Mouse (Mus musculus) thymus, postnatal 4 days (tissue): Measurements from ENCODE around the gene Krt83.
A peak's percentile ranks its signal among the peaks of the same experiment; 100 is the strongest.

Source experiments
- DNase-seq: peaks from one replicate; pipeline ENCODE4 v3.0.0; 2021

Krt83 gene

GRCm38 (mm10) chr15:101472952-101473528 is 18.3 kb downstream of the Krt83 start, which contains the start of gene Krt86:
TSS of gene Krt86 (plus strand) at chr15:101473478.
- peak; percentile 44 for DNase-seq

DNA sequence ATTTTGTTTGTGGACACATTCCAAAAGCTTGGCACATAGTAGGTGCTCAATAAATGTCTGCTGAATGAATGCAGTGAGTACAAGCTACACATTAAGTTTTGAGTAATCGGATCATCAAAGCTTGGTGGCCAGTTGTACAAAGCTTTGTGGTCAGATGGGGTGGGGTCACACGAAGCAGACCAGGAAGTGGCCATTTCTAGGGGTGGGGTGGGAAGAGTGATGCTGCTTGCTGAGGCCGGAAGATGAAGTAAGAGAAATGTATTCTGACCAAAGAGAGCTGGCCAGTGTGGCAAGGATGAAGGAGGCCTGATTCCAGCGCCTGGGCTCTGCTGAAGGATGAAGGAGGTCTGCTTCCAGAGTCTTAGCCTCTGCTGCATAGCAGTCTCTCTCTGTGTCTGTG is 22.2 kb downstream of the Krt83 start:
- DNase-seq: no peak

DNA sequence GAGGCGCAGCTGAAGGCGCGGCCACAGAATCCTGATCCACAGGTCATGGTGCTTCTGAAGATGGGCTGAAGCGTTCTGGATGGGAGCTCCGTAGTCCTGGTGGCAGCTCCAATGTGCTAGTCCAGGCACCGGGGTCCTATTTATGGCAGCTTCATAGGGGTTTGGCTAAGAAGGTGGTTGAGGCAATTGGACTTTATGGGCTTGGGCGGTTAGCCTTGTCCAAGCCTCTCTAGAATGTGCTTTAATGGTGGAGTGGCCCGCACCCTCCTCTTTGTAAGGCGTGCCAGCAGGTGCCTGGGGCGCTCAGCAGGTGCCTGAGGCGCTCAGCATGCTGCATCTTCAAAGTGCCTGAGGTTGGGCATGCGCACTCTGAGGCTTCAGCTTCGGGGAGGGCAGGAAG is 27.7 kb downstream of the Krt83 start, which contains the start of gene Krt81:
Krt81 (minus strand) TSS at position 101 of the 400 bp plus-strand sequence.
- DNase-seq: no peak

DNA sequence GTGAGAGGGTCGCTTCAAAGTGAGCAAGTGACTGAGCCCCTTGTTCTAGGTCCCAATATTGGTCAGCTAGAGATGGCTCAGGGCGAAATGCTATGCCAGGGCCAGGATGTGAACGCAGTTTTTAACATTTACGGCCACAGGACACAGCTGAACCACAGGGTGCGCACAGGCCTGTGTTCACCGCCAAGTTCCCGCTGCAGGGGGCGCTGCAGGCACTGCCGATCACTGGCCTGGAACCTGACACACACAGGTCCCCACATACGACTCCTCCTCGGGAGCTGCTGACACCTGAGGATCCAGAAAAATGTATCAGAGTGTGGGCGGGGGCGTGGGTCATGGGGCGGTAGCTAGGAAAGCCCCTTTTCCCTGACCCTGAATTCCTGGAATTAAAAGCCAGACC is 32.0 kb downstream of the Krt83 start:
- DNase-seq: peak; percentile 58

DNA sequence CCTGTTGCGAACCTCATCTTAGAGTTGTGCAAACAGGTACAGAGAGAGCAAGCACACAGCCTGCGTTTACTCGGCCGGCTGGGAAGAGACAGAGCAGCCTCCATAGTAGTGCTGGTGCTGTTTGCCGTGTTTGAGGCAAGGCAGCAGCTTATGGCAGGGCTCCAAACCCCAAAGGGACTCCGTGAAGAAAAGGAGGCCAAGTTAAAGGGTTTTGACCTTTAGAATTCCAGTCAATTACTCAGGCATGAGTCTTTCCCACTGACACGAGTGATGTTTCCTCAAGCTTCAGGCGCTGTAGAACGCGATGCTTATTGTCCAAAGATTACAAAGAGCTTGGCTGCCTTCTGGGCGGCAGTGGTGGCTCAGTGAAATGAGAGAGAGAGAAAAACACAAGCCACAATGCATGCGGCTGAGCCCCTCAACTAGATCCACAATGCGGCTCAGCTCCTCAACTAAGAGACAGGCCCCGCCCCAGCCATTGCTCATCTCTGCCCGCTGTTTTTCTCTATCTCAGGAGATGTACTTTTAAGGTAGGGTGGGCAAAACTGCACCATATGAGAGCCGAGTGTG is 32.9 kb downstream of the Krt83 start:
- no peak for DNase-seq

DNA sequence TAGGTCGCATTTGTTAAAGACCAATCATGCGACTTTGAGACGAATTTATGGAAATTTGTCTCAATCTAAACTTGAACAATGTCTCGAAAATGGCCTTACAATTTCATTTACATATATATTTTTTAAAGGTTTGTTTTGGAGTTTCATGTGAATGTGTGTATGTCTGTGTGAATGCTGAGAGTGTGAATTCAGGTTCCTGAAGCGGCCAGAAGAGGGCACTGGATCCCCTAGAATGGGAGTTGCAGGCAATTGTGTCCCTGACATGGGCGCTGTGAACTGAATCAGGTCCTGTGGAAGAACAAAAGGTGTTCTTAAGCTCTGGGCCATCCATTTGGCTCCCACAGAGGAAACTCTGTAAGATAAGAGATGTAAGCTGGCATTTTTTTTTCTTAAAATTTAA is 35.4 kb downstream of the Krt83 start:
- DNase-seq: no peak

GRCm38 (mm10) chr15:101455292-101455691 is 36.0 kb downstream of the Krt83 start:
- DNase-seq: no peak

- no peak for DNase-seq
Measured at GRCm38 (mm10) chr15:101454774-101455173, 36.5 kb downstream of the Krt83 start.

DNA sequence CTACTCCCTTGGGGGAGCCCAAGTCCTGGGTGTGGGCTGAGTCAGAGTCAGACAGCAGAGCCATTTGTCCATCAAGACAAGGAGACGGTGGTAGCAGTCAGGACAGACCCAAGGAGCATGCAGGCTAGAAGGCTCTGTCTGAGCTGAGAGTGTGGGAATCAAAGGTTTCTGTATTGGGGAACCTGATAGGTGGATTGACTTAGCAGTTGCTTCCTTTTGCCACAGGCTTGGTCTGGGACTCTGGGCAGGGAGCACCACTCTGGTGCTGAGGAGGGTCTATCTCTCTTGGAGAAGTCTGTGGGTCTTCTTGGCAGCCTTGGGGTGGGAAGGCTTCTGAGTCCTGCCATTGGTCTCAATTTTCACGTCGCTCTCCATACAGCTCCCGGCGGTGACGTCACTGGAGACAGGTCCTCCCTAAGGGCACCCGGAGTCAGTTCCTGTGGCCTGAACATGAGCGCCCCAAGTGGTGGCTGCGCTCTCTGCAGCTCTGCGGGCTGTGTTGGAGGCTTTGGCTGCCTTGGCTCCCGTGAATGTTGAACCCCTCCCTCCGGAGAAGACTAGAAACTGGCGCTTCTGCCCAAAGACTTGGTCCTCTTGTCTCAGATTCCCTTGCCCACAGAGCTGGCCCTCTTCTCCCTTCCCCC is 38.1 kb downstream of the Krt83 start:
- DNase-seq: peak; percentile 84

GRCm38 (mm10) chr15:101447444-101447843 is 43.9 kb downstream of the Krt83 start, which contains the start of gene Krt88:
TSS of gene Krt88 (plus strand) at chr15:101447744.
- no peak for DNase-seq

- no peak for DNase-seq
Measured at GRCm38 (mm10) chr15:101446572-101446971, 44.7 kb downstream of the Krt83 start.

GRCm38 (mm10) chr15:101440837-101441236 is 50.5 kb downstream of the Krt83 start:
- DNase-seq: no peak

DNA sequence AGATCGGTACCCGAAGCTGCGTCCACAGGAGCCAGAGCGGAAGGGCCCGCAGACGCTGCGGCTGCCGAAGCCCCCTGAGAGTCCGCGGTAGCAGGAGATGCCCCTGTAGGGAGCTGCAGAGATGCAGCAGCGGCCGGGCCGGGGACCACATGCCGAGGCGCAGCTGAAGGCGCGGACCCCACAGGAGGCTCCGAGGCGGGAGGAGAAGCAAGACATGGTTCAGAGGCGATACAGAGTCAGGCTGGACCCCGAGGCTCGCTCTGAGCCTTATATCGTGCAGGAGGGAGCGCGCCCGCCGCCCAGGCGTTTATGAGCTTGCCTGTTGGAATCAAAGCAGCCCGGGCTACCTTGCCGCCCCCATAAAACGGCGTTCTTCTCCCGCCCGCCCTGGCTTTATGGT is 52.8 kb downstream of the Krt83 start, which contains the start of gene Krt87:
Krt87 (minus strand) TSS at position 250 of the 400 bp plus-strand sequence.
- peak; percentile 12 for DNase-seq

DNA sequence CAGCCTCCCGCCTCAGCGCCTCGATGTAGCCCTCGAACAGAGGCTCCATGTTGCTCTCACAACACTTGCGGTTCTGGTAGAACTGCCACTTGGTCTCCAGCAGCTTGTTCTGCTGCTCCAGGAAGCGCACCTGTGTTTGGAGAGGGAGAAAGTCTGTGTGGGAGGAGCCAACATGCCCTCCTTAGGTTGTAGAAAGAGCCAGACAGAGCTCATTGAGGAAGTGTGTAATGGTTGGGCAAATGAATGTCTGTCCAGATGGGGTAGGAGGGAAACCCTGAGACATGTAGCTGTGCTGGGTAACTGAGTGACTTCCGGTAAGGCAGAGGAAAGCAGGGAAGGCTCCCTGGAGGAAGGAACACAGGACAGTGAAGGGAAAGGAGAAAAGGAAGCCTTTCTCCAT is 54.7 kb downstream of the Krt83 start:
- no peak for DNase-seq
